Mouse (Mus musculus) brain, embryonic 14.5 days (tissue): ENCODE data around the gene Pitpnm1.
"Not testable (repeated sequence)": the region's sequence is repeated elsewhere in the genome, so short reads cannot be mapped to it uniquely, and the experiment has no call there.

Experiments used
- CTCF ChIP-seq: fragments of 200-500 bp; IDR thresholded peaks from 2 replicates; pipeline ENCODE4 v1.5.1; 2012; ENCODE audit warnings: inconsistent platforms, mild to moderate bottlenecking, moderate library complexity, borderline replicate concordance; ENCODE audit not compliant: insufficient read depth, insufficient read length; ENCODE audit errors: extremely low read depth
- POLR2A ChIP-seq: fragments of 200-500 bp; IDR thresholded peaks from 2 replicates; pipeline ENCODE4 v1.6.1; 2012; ENCODE audit warnings: mild to moderate bottlenecking, inconsistent platforms, borderline replicate concordance; ENCODE audit not compliant: poor library complexity, insufficient read depth, insufficient read length, severe bottlenecking; ENCODE audit errors: extremely low read depth

DNA sequence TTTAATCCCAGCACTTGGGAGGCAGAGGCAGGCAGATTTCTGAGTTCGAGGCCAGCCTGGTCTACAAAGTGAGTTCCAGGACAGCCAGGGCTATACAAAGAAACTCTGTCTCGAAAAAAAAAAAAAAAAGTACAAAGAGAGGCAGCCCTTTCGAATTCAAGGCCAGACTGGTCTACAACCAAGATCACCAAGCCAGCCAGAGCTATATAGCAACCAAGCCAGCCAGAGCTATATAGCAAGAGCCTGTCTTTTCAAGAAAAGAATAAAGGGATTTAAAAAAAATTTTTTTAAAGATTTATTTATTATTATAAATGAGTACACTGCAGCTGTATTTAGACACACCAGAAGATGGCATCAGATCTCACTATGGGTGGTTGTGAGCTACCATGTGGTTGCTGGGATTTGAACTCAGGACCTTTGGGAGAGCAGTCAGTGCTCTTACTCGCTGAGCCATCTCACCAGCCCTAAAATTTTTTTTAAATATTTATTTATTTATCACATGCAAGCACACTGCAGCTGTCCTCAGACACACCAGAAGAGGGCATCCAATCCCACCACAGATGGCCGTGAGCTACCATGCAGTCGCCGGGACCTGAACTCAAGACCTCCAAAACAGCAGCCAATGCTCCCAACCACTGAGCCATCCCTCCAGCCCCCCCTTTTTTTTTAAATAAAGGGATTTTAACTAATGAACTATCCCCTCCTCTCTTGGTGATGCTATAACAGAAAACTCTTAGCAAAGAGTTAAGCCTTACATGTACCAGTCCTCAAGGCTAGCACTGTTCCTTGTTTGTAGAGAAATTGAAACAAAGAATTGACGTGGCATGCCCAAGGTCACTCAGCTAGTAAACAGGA, 39.5 kb upstream of the Pitpnm1 start:
- TF ChIP-seq POLR2A, CTCF: not testable (repeated sequence)
